Mouse (Mus musculus): ENCODE data around the gene Arhgap30.
A peak's percentile ranks its signal among the peaks of the same experiment; 100 is the strongest.

- TF ChIP-seq CTCF (IDR thresholded peaks at IDR 0.05; ENCODE audit: low read depth) = peak; percentile 23
- TF ChIP-seq EP300 (IDR thresholded peaks at IDR 0.05; ENCODE audit: low read depth) = no peak
These were observed 48.7 kb downstream of the Arhgap30 start, which contains the start of gene F11r for GRCm38 (mm10) chr1:171437264-171438013.

All from heart, postnatal 0 days (tissue).